Mouse (Mus musculus): ENCODE results near the gene Maff.

The Maff gene

DNA sequence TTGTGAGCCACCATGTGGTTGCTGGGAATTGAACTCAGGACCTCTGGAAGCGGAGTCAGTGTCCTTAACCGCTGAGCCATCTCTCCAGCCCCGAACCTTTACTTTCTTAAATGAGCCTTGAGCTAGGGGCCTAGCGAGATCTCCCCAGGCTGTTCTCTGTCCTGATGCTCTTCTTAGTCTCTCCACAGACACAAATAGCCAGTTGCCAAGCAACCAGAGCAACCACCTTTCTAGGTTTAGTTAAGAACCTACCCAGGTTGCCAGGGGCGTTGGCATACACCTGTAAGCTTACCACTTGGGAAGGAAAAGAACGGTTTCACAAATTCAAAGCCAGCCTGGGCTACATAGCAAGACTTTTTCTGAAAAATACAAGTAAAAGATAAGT lies 16.4 kb upstream of the Maff start:
- DNase-seq (ENCODE audit: low spot score) = no peak

DNA sequence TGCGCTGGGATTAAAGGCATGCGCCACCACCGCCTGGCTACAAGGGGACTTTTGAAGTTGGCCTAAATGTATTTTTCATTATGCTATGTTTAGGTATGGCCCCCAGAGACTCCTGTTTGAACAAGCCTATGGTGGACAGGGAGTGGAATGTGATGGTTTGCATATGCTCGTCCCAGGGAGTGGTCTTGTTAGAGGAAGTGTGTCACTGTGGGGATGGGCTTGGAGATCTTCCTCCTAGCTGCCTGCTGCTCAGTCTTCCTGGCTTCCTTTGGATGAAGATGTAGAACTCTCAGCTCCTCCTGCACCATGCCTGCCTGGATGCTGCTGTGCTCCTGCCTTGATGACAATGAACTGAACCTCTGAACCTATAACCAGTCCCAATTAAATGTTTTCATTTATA lies 15.9 kb upstream of the Maff start:
- no peak for DNase-seq (ENCODE audit: low spot score)

DNA sequence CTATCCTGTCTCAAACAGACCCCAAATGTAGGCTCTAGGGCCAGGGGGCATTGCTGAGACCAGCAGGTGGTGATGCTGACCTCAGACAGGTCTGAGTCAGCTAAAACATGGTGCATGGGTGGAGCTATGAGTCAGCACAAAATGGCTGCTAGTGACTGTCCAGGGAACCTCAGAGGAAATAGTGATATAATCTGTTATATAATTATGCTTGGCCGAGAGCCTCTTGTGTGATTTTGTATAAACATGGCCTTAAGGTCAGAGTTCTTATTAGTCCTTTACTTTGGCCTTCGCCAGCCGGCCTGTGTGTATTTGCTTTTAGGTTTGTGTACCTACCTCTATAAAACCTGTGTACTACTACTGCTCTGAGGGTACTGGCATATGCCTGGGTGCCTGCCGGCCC lies 13.0 kb upstream of the Maff start:
- DNase-seq (ENCODE audit: low spot score) = no peak

DNA sequence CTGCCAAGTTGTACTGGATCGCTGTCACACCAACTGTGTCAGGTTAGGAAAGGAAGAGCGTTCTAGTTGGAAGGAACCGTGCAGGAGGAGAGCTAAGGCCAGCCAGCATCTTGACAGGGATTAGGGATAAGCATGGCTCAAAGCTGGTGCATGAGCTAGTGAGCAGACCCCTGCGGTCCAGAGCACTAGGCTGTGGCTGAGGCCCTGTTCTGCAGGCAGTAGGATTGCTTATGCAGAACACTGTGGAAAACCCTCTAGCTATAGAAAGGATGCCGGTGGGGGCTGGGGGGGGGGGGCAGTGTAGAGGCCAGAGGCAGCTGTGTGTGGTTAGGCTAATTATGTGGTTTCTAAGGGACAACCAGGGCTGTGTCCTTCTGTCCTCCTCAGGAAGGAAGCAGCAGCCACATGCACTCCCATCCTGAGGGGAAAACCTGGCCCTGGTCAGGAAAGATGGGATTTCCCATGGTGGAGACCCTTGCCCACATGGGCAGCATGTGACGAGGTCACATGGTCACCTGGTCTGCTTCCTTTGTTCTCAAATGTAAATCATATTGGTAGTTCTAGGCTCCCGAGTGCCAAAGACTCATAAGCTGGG lies 11.3 kb upstream of the Maff start:
- no peak for DNase-seq (ENCODE audit: low spot score)

DNA sequence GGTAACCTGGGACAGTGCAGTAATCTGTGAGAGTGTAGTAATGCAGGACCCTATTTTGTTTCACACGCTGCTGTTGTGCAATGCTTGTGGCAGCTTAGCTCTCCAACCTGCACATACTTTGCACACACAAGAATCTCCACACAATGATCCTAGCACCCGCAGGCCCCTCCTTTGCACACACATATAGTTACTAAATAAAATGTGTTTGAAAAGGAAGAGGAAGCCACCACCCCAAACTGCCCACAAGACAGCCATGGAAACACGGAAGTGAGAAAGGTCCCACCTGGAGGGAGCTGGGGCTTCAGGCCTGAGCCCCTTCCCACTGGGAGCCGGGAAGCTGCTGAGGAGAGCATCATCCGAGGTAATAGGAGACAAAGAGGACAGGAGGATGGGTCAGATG lies 7.4 kb upstream of the Maff start:
- no peak for DNase-seq (ENCODE audit: low spot score)

DNA sequence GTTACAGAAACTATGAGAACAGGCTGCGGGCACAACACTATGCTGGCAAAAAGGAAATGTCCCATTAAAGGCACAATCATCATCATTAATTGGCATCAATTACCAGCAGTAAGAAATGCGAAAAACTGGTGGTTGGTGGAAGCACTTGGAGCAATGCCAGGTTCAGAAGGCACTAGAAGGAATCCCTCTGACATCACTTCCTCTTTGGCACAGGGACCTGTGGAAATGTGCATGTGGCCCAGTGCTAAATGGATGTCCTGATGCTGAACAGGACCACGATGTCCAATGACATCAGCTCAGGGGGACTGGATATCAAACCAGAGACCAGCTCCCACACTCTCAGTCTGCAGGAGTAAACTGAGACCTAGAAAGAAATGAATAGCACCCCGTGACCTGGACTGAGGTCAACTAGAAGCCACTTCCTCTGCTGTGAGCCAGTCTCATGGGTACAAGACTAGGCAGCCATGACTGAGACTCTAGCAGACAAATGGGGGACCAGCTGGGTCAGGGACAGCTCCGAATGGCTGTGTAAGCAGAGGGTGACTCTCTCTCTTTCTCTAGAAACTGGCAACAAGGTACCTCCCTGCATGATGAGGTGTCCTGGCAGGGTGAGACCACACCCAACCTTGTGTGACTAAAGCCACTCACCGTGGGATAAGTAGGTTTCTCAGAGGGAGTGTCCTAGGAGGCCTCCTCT lies 3.6 kb upstream of the Maff start:
- DNase-seq (ENCODE audit: low spot score) = no peak

DNA sequence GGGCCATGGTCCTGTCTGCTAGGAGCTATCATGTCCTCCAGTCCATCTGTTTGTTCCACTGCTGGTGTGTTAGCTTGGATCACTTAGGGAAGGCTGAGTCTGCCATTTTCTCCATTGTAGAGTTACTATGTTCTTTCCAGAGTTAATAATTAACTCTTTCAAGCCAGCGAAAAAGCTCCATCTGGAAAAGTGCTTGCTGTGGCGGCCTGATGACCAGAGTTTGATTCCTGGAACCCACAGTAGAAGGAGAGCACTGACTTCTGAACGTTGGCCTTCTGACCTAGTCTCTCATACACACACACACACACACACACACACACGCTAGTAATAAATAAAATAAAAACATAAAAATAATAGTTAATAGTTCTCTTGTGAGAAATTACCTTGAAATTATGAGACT lies 1.8 kb upstream of the Maff start:
- no peak for DNase-seq (ENCODE audit: low spot score)

DNA sequence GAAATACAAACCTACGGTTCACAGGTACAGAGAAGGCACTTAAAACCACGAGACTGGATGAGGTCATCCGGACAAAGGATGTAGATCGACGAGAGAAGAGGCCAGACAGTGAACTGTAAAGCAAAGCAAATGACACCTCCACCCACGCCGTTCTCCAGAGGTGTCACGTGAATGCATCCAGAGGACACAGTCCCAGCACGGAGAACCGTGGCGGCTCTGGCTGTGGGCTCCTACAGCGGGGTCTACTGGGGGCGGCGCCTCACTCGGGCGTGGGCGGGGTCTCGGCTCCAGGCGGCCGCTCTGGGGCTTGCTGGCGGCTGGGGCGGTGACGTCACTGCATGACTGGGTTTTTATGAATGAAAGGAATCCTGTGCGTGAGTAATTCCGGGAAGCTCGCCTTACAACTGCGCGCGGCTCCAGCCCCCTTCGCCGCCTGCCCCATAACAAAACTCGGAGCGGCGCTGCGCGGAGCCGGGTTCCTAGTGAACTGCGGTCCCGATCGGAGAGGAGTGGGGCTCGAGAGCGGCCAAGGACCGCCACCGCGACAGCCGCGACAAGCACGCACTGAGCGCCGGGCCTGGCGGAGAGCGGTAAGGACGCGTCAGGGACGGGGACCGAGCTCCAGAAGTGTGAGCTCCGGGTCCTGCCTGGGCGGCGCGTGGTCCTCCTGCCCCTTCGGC lies 884 bp downstream of the Maff start:
- peak; percentile 94 for DNase-seq (ENCODE audit: low spot score)

DNA sequence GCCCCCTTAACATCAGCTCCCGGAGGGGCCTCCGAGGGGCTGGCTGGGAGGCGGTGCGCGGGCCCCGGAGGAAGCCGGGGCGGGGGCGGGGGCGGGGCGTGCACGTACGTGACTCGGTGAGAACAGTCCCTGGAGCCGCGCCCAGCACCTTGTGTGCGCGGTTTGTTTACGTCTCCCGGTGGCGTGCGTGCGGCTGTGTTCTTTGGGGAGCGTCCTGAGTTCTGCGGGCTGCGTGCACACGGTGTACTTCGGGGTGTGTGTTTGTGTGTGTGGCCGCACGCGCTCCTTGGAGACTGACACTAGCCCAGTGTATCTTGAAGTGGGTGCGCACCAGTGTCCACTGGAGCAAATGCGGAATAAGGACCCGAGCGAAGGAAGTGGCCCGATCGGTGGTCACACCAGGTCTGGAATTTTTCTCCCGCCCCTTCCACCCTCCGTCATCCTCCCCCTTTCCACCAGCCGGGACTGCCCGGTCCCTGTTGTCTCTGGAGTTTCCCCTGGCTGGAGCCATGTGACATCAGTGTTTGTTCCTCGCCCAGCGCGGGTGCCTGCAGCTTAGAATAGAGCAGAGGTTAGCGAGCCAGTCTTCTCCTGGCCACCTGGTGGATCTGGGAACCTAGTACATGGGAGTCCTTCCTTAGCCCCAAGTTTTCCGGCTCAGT lies 1.6 kb downstream of the Maff start:
- DNase-seq (ENCODE audit: low spot score) = peak; percentile 76

DNA sequence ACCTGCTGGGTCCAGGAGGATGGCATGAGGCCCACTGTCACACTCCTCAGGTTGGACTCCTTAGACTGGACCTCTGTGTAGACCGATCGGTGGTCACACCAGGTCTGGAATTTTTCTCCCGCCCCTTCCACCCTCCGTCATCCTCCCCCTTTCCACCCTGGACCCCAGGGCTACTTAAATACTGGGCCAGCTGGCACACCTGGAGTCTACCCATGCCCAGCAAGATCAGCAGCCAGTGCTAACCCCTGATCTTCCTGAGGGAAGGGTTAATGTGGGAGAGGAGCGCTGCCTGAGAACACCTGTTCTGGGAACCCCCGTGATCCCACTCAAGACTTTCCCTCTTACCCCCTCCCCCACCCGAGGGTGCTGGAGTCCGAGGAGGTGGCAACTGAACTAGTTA lies 2.2 kb downstream of the Maff start:
- DNase-seq (ENCODE audit: low spot score) = no peak

DNA sequence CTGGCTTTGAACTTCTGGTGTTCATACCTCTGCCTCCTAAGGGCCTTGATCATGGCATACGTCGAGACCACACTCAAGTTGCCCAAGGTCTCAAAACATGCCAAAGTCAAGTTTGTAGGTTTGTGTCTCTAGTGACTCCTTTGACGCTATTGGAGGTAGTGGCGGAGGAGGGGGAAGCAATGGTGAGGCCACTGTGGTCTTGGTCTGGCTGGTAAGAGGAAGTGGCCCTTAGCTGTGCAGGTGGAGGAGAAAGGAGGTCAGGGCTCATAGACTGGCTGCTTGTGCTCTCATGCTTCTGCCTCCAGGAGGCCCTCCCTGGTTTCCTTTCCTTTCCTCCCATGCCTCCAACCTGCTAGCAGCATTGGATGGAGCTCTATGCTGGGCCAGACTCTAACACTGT lies 4.4 kb downstream of the Maff start:
- no peak for DNase-seq (ENCODE audit: low spot score)

DNA sequence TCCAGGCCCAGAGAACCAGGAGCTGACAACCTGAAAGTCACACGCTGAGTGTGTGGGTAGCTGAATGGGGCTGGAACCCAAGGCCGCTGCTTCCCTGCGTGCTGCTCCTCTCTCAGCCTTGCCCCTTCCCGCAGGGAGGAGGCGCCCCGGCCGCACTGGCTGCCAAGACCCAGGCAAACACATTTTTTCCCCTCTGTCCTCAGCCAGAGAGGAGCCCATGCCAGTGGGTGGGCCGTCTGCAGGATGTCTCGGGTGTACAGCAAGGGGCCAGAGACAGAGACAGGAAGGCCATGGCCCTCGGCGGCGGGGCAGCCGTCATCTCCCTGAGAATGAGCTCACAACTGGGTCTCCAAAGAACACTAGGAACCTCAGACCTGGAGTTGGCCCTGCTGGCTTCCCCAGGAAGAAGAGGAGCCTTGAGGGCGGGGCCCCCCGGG lies 4.9 kb downstream of the Maff start:
- DNase-seq (ENCODE audit: low spot score) = peak; percentile 66

DNA sequence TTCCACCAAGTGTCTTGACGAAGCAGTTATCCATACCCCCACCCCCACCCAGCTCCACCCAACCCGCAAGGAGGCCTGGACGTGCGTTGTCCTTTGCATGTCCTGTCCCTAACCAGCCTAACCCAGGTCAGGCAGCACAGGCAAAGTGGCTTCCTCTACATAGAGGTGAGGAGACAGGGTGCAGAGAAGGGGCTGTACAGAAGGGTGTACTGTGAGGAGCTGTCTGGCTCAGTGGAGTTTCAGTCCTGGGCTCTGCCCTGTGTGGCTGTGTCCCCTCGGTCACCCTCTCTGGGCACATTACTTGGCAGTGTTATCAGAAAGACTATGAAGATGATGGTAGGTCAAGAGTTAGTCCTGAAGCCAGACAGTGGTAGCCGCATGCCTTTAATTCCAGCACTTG lies 6.1 kb downstream of the Maff start:
- no peak for DNase-seq (ENCODE audit: low spot score)

DNA sequence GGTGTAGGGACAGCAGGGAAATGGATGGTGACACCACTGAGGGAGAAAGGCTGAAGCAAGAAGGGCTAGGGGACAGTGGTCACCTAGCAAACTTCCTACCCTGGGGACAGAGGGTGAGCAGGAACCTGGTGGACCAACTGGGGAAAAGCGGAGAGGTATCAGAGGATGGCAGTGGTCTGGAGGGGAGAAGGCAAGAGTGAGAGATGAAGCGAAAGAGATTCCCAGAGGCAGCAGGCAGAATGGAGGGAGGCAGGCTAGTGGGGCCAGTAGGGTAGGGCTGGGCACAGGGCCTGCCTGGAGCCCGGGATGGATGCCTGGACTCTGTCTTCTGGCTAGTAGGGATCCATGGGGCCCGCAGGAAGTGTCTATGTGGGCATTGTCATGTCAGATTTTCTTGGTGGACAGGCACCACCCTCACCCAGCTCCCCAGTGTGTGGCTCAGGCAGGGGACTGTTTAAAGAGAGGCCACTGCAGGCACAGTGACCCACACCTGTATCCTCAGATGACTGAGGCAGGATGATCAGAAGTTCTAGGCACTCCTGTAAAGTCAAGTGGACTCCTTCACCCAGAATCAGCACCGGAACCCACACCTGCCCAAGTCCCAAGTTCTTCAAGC lies 7.4 kb downstream of the Maff start:
- no peak for DNase-seq (ENCODE audit: low spot score)

DNA sequence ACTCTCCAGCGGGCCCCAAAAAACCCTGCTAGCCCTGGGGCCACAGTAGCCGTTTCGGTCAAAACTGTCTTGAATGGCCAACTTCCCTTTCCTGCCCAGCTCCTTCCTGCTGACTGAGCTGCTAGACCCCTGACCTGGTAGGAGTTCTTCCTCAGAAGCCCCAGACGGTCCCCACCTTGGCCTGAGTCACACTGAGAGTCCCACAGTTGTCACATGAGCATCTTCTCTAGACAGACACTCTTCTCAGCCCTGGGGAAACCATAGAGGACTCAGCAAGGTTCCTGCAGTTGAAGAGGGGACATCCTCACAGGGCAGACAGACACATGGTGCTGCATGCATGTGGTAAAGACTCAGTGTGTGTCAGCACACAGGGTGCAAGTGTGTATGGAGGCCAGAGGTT lies 8.2 kb downstream of the Maff start:
- DNase-seq (ENCODE audit: low spot score) = no peak

DNA sequence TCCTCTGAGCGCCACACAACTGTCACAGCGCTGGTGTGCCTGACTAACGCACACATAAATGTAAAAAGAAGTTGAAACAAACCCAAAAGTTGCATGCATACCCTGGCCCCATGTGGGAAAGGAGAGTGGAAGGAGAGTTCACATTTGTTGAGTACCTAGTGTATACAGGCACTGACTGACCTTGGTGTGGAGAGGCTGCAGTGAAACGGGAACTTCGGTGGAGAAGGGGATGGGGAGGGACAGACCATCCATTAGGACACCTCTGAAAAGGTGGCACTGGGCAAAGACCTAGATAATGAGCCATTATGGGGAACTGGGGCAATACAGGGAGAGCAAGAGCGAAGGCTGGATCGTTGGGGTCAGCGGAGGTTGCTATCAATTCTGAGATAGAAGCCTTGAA lies 10.1 kb downstream of the Maff start:
- no peak for DNase-seq (ENCODE audit: low spot score)

DNA sequence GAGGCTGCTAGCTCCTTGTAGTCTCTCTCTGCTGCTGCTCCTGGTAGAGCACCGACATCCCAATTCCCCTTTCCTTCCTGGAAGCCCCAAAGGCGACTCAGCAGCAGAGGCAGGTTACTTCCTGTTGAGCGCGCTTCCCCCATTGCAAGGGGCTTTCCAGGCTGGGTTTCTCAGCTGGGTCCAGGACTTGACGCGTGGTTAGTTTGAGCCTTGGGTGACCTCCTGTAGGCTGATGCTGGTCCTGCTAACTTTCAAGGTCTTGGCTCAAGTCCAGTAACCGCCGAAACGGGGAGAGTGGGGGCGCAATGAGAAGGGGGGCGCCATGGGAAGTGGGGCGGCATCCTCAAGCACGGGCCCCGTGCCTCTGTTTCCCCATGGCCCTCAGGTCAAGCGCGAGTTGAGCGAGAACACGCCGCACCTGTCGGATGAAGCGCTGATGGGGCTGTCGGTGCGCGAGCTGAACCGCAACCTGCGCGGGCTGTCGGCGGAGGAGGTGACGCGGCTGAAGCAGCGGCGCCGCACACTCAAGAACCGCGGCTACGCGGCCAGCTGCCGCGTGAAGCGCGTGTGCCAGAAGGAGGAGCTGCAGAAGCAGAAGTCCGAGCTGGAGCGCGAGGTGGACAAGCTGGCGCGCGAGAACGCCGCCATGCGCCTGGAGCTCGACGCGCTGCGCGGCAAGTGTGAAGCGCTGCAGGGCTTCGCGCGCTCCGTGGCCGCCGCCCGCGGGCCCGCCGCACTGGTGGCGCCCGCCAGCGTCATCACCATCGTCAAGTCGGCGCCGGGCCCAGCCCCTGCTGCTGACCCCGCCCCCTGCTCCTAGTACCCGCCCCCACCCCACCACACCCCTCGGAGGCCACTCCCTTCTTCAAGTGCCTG lies 10.9 kb downstream of the Maff start:
- DNase-seq (ENCODE audit: low spot score) = peak; percentile 81

DNA sequence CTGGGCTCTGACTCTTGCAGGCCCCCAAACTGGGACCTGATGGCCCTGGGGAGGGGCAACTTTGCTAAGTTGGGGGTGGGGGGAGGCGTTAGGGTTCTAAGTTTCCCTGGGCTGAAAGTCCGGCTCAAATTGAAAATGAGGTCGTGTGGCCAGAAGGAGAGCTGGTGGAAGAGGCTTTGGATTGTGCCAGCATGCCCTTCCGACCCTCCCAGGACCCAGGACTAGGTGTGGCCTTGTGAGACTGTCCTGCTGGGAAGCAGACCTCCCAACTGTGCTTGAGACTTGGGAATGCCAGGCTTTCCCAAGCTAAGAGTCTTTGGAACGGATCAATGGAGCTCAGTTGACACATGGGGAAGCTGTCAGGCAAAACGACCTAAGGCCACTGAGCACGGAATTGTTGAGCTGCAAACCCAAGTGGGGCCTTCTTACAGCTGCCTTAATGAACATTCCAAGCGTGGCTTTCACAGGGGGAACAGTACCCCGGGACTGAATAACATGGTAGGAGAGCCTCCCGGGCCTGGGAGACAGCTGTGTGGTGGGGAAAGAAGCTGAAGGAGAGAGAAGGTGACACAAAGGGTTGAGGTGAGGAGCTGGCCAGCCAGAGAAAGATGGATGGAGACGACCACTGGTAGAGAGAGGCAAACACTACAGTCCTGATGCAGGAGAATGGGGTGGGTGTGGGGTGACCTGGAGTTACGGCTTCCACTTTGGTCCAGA lies 11.7 kb downstream of the Maff start:
- no peak for DNase-seq (ENCODE audit: low spot score)

DNA sequence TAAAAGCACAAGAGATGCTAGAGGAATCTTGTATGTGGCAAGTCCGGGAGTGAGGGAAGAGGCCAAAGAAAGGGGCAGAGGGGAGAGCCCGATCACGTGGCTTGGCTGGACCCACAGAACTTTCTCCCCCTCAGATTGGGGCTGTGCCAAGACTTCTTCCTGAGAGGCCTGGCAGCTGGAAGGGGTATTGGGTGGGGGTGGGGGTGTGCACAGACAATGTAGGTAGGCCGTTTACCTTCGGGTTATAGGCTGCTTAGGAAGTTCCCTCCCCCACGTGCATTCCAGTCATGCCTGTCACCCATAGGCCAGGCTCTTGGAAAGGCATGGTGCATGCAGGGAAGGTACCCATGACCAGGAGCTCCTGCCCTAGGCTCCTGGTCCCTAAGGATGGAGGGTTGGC lies 13.5 kb downstream of the Maff start:
- DNase-seq (ENCODE audit: low spot score) = no peak

DNA sequence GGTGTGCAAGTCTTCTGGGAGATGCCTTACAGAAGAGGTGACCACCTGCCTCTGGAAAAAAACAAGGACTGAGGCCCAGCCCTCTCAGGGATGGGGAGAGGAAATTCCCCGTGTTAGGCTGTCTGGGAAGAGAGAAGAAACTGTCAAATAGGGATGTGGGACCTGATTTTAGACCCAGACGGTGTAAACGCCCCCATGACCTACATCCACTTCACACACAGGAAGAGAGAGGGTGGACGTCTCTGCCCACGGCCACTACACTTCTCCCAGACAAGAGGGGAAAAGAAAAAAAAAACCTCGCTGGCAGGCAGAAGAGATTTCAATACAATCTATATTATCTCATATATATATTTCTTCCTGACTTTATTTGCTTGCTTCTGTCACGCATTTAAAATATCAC lies 13.9 kb downstream of the Maff start:
- DNase-seq (ENCODE audit: low spot score) = no peak

DNA sequence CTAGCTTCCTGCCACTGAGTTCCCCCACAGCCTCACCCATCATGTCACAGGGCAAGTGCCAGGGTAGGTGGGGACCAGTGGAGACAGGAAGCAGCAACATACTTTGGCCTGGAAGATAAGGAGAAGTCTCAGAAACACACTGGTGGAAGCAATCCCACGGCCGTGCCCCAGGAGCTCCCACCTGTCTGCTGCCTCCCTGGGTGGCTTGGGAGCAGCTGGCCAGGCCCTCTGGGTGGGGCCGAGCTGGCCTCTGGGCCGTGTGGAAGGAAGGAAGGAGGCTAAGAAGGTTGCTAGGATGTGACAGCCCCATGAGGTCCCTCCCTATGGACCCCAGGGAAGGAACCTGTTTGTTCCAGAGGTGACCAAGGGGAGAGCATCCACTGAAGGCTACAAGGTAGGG lies 14.6 kb downstream of the Maff start:
- DNase-seq (ENCODE audit: low spot score) = no peak

Measured in testis, postnatal 10 days (tissue).